Mouse (Mus musculus): ENCODE results near the gene Tbc1d8.
A peak's percentile ranks its signal among the peaks of the same experiment; 100 is the strongest.

Tbc1d8 gene

GRCm38 (mm10) chr1:39393217-39393867 is 85.2 kb downstream of the Tbc1d8 start:
- DNase-seq = no peak

- DNase-seq = peak; percentile 90 to 93
Measured at GRCm38 (mm10) chr1:39392189-39392588, 86.4 kb downstream of the Tbc1d8 start.

GRCm38 (mm10) chr1:39391652-39392051 is 86.9 kb downstream of the Tbc1d8 start:
- DNase-seq = no peak

GRCm38 (mm10) chr1:39389338-39389737 is 89.2 kb downstream of the Tbc1d8 start:
- no peak for DNase-seq

GRCm38 (mm10) chr1:39388163-39388562 is 90.4 kb downstream of the Tbc1d8 start:
- DNase-seq = no peak

GRCm38 (mm10) chr1:39387497-39387896 is 91.1 kb downstream of the Tbc1d8 start:
- DNase-seq = peak; percentile 61 to 70

- DNase-seq = peak; percentile 69 to 70
Measured at GRCm38 (mm10) chr1:39386456-39386855, 92.1 kb downstream of the Tbc1d8 start.

GRCm38 (mm10) chr1:39384914-39385313 is 93.6 kb downstream of the Tbc1d8 start:
- no peak for DNase-seq

- DNase-seq = no peak
Measured at GRCm38 (mm10) chr1:39381017-39381416, 97.5 kb downstream of the Tbc1d8 start.

- no peak for DNase-seq
Measured at GRCm38 (mm10) chr1:39379021-39379420, 99.5 kb downstream of the Tbc1d8 start.

- DNase-seq = no peak
Measured at GRCm38 (mm10) chr1:39378540-39378939, 100.0 kb downstream of the Tbc1d8 start.

- peak; percentile 76 to 88 for DNase-seq
Measured at GRCm38 (mm10) chr1:39376726-39377240, 101.8 kb downstream of the Tbc1d8 start.

GRCm38 (mm10) chr1:39376121-39376520 is 102.4 kb downstream of the Tbc1d8 start:
- no peak for DNase-seq

GRCm38 (mm10) chr1:39374231-39374809 is 104.2 kb downstream of the Tbc1d8 start:
- DNase-seq = no peak

GRCm38 (mm10) chr1:39373378-39373777 is 105.2 kb downstream of the Tbc1d8 start:
- DNase-seq = no peak

- DNase-seq = no peak
Measured at GRCm38 (mm10) chr1:39372220-39372843, 106.2 kb downstream of the Tbc1d8 start.

GRCm38 (mm10) chr1:39370431-39370830 is 108.1 kb downstream of the Tbc1d8 start:
- no peak for DNase-seq

GRCm38 (mm10) chr1:39368267-39368841 is 110.2 kb downstream of the Tbc1d8 start:
- peak in 1 of 2 experiments; percentile 52 for DNase-seq

GRCm38 (mm10) chr1:39367601-39368266 is 110.8 kb downstream of the Tbc1d8 start, which contains the start of gene Rpl31:
TSS of gene Rpl31 (plus strand) at chr1:39367842.
- peak; percentile 98 to 99 for DNase-seq

- DNase-seq = peak in 1 of 2 experiments; percentile 30
Measured at GRCm38 (mm10) chr1:39367045-39367444, 111.5 kb downstream of the Tbc1d8 start.

GRCm38 (mm10) chr1:39365562-39365961 is 113.0 kb downstream of the Tbc1d8 start:
- no peak for DNase-seq

- no peak for DNase-seq
Measured at GRCm38 (mm10) chr1:39362515-39362893, 116.1 kb downstream of the Tbc1d8 start.
